Mouse (Mus musculus) left cerebral cortex, adult 18-20 months (tissue): ENCODE results near the gene Mob4. TPM values are rescaled to one million over a fixed set of nuclear protein-coding genes. Genes with fewer than 3 reads are reported as not detected.

Experiments
- DNase-seq, 2 experiments: peaks; one replicate each; pipeline ENCODE4 v3.0.0; 2021 to 2022; ENCODE audit warnings: low spot score in 2 of 2, mixed read lengths in 1 of 2
- total RNA-seq, 2 experiments: library from RNA; stranded (reverse); gene quantifications; 2 replicates each; pipeline ENCODE4 v1.2.3; 2021

Gene Mob4
- total RNA-seq, 2 experiments from 2014 or later = 55.3 to 59.4 TPM

GRCm38 (mm10) chr1:55174558-55175034 lies 43.6 kb downstream of the Mob4 start:
- DNase-seq = no peak

- DNase-seq = no peak
Observed at GRCm38 (mm10) chr1:55179917-55180566, 49.0 kb downstream of the Mob4 start.

GRCm38 (mm10) chr1:55182392-55182791 lies 51.4 kb downstream of the Mob4 start:
- DNase-seq = no peak

- no peak for DNase-seq
Observed at GRCm38 (mm10) chr1:55185718-55186117, 54.7 kb downstream of the Mob4 start.

- DNase-seq = no peak
Observed at GRCm38 (mm10) chr1:55186592-55187210, 55.7 kb downstream of the Mob4 start.

GRCm38 (mm10) chr1:55192015-55192414 lies 61.0 kb downstream of the Mob4 start:
- no peak for DNase-seq

GRCm38 (mm10) chr1:55192824-55193223 lies 61.8 kb downstream of the Mob4 start:
- DNase-seq = peak in 1 of 2 experiments; percentile 12

- DNase-seq = no peak
Observed at GRCm38 (mm10) chr1:55193316-55193715, 62.3 kb downstream of the Mob4 start.

GRCm38 (mm10) chr1:55194064-55194915 lies 63.3 kb downstream of the Mob4 start:
- no peak for DNase-seq

GRCm38 (mm10) chr1:55195021-55195420 lies 64.0 kb downstream of the Mob4 start:
- no peak for DNase-seq

- DNase-seq = no peak
Observed at GRCm38 (mm10) chr1:55196327-55197003, 65.4 kb downstream of the Mob4 start.

GRCm38 (mm10) chr1:55198719-55199118 lies 67.7 kb downstream of the Mob4 start:
- no peak for DNase-seq

- DNase-seq = peak; percentile 32 to 34
Observed at GRCm38 (mm10) chr1:55201850-55202752, 71.1 kb downstream of the Mob4 start.

Other genes starting within 250 kb of the Mob4 start
- 10 to 100 TPM; 21.9 to 23.0 TPM for gene Ankrd44, start 204.8 kb upstream of the Mob4 start, total RNA-seq
- gene Sf3b1, start 103.8 kb upstream of the Mob4 start, total RNA-seq = 100 to 1,000 TPM; 141 to 148 TPM
- gene Coq10b, start 78.5 kb upstream of the Mob4 start, total RNA-seq = 10 to 100 TPM; 32.2 to 34.1 TPM
- 10 to 100 TPM; 88.8 to 95.2 TPM for gene Hspe1, start 43.1 kb upstream of the Mob4 start, total RNA-seq
- 100 to 1,000 TPM; 163 to 173 TPM for gene Hspd1, start 43.0 kb upstream of the Mob4 start, total RNA-seq
- 10 to 100 TPM; 21.9 to 25.1 TPM for gene Rftn2, start 95.6 kb downstream of the Mob4 start, total RNA-seq
- 10 to 100 TPM in 1 of 2 experiments, 1 to 10 TPM in 1; 8.7 to 10.1 TPM for gene Mars2, start 105.9 kb downstream of the Mob4 start, total RNA-seq
- not detected for gene Boll, start 232.2 kb downstream of the Mob4 start, total RNA-seq